Mouse (Mus musculus): ENCODE data around the gene Hoxc11.

DNA sequence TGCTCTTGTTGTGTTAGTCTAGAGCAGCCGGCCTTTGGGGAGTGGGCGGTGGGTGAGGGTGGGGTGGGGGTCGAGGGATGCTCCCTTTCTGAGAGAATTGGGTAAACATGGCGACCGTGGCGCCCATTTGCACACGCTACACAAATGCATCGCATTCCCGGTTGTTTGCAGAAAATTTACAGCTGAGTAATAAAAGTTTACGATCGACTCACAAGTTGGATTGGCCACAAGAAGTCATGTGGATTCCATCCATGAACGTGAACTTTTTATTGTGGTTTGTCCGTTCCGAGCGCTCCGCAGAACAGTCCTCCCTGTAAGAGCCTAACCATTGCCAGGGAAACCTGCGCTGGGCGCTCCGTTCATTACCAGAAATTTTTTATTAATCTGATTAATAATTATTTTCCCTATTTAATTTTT is 43.7 kb downstream of the Hoxc11 start, which contains the start of gene Hoxc6:
- no peak for TF ChIP-seq CTCF (IDR thresholded peaks at IDR 0.05; ENCODE audit: insufficient read depth, low read depth, low read length)
- no peak for TF ChIP-seq POLR2A (IDR thresholded peaks at IDR 0.05; ENCODE audit: insufficient read depth, low read depth, low read length)
